8 mouse cellular contexts compared by ENCODE assay signal in genomic region chr14:21992321-21992885, GRCm38 (mm10). TPM values are rescaled to one million over a fixed set of nuclear protein-coding genes. Genes with fewer than 3 reads are reported as not detected.
DNase-seq lines count a peak whose midpoint lies in the region; ATAC-seq and TF ChIP-seq lines count a peak whose summit lies in the region.

No protein-coding gene starts in this region.

- no peak overlapping the region for H3K27ac ChIP-seq in forebrain, postnatal 0 days (ENCODE audit: low read depth, low read length)

- no peak for TF ChIP-seq CTCF in lung, adult 2 months (IDR thresholded peaks at IDR 0.05; ENCODE audit: insufficient read depth, low read length)
- no peak for TF ChIP-seq CTCF in forebrain, postnatal 0 days (IDR thresholded peaks at IDR 0.05; ENCODE audit: low read depth)

- H3K9ac ChIP-seq in forebrain, postnatal 0 days = no peak overlapping the region

- H3K9me3 ChIP-seq in forebrain, postnatal 0 days (ENCODE audit: low read length) = no peaks in the 10 kb centered on the region

- no peak for ATAC-seq in forebrain, postnatal 0 days

- intact Hi-C loops in left cerebral cortex, postnatal 4 days (cut with DNase I) = no loop called here
- intact Hi-C loops in heart, postnatal 25 days (cut with DNase I) = no loop called here

- peaks cover 6% of the 10 kb centered on the region; the same call in 1 of the 2 replicates for H3K4me1 ChIP-seq in lung, adult 2 months (ENCODE audit: control insufficient read depth, insufficient read depth, low read length)
- H3K4me1 ChIP-seq in forebrain, postnatal 0 days (ENCODE audit: insufficient read depth) = peaks cover 5% of the 10 kb centered on the region; the same call in 1 of the 2 replicates

- no peak for TF ChIP-seq POLR2A in lung, adult 2 months (IDR thresholded peaks at IDR 0.05; ENCODE audit: borderline replicate concordance, extremely low read depth, low read depth, low read length)

- WGBS in lung, adult 2 months = 86% methylated on average over 4 of the region's 4 CpGs
- WGBS in forebrain, postnatal 0 days = 55% methylated on average over 4 of the region's 4 CpGs

- no peak overlapping the region for H3K4me3 ChIP-seq in lung, adult 2 months (replicated peaks; ENCODE audit: extremely low read depth, low read depth, low read length)
- H3K4me3 ChIP-seq in forebrain, postnatal 0 days (ENCODE audit: low read depth, low read length) = no peak overlapping the region

- peak overlapping the region; percentile 96 for H3K4me2 ChIP-seq in forebrain, postnatal 0 days (ENCODE audit: low read depth)

- H3K27me3 ChIP-seq in forebrain, postnatal 0 days (ENCODE audit: insufficient read depth, low read length) = peaks cover 77% of the 10 kb centered on the region

- H3K36me3 ChIP-seq in forebrain, postnatal 0 days (ENCODE audit: insufficient read depth) = no peaks in the 10 kb centered on the region

- DNase-seq in lung, adult 2 months = peak; percentile 27
- DNase-seq in lung, postnatal 4 days = no peak
- peak; percentile 4 for DNase-seq in forebrain, postnatal 0 days
- DNase-seq in kidney, postnatal 10 days = peak; percentile 27
- DNase-seq in retina, embryonic 14.5 days (ENCODE audit: low spot score) = peak; percentile 7
- no peak for DNase-seq in testis, postnatal 10 days (ENCODE audit: low spot score)
- no peak for DNase-seq in left cerebral cortex, postnatal 4 days
- DNase-seq in heart, postnatal 25 days (ENCODE audit: low spot score) = no peak

RNA-seq across cellular contexts. Expression of gene Zfp503, which starts 3.0 kb away (rescaled TPM):
- 48.6 and 75.9 TPM in 2 replicates for polyA plus RNA-seq in lung, adult 2 months (2012; rRNA removed)
- 7.7 and 8.7 TPM in 2 replicates for total RNA-seq in forebrain, postnatal 0 days (2014; rRNA removed)
- polyA plus RNA-seq in forebrain, postnatal 0 days (2015; fragmentation: Nextera tagmentation; extraction: Ambion mirVana) = 3.9 and 5.0 TPM in 2 replicates
- 1 to 10 TPM; 2.2 to 4.8 TPM for total RNA-seq in left cerebral cortex, postnatal 4 days (2021)
- total RNA-seq in heart, postnatal 25 days (2021) = 1 to 10 TPM; 1.5 to 2.1 TPM

RNA-seq across cellular contexts. Expression of gene Lrmda, which starts 27.1 kb away (rescaled TPM):
- 1.3 and 1.8 TPM in 2 replicates for polyA plus RNA-seq in lung, adult 2 months (2012; rRNA removed)
- total RNA-seq in forebrain, postnatal 0 days (2014; rRNA removed) = 0.15 TPM in 1 of 2 replicates, not detected in the other
- polyA plus RNA-seq in forebrain, postnatal 0 days (2015; fragmentation: Nextera tagmentation; extraction: Ambion mirVana) = 0.18 and 0.28 TPM in 2 replicates
- under 1 TPM in 1 of 2 experiments, not detected in 1; 0.74 TPM for total RNA-seq in left cerebral cortex, postnatal 4 days (2021)
- 1 to 10 TPM in 1 of 2 experiments, under 1 TPM in 1; 0.83 to 1.8 TPM for total RNA-seq in heart, postnatal 25 days (2021)

Comparison
In these comparisons a context has a peak if more than half of its experiments do, and no peak if none do; other contexts are left out.
1. DNase-seq: peak in lung, adult 2 months (single experiment), forebrain, postnatal 0 days (single experiment), kidney, postnatal 10 days (single experiment) and retina, embryonic 14.5 days (single experiment); none in lung, postnatal 4 days (0 of 2), testis, postnatal 10 days (single experiment), left cerebral cortex, postnatal 4 days (single experiment) and heart, postnatal 25 days (single experiment).